Mouse (Mus musculus) frontal cortex, postnatal 10 days (tissue): Measurements from ENCODE around the gene Plod2.

Experiments used
- DNase-seq, 2 experiments: peaks; one replicate each; pipeline ENCODE4 v3.0.0; 2022; ENCODE audit warnings: low spot score in 2 of 2, mixed read lengths in 1 of 2

Plod2 gene

DNA sequence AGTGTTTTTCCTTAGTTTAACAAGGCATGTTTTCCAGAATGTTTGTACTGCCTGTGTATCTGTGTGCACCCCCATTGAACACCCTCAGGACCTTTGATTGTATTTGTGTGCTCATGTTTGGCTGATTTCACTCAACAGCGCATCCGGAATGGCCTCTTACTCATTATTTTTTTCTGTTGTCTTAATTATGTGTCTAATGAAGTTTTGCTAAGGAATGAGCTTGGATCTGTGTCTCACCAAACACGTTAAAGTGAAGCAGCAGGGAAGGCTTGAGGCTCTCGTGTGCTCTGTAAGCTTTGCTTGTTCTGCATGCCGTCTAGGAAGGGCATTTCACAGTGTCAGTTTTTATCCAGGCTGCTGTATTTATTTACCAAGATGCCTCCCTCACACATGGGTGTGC lies 59.5 kb downstream of the Plod2 start:
- DNase-seq: no peak

DNA sequence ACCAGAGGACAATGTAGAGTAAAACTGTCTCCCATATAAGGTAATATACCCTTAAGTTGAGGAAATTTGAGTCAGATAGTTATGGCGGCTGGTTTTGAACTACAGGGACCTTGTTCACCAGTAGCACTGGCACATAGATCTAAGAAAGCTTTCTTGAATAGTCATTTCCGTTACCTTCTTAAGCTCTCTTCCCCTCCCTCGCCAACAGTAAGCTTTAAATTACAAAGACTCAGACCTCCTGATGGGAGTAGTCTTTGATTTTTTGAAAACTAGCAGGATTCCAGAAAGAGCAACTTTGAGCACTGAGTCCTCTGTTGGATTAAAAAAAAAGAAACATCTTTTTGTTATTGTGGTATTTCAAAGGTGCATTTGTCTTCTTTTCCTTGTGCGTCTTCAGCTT lies 61.5 kb downstream of the Plod2 start:
- no peak for DNase-seq

DNA sequence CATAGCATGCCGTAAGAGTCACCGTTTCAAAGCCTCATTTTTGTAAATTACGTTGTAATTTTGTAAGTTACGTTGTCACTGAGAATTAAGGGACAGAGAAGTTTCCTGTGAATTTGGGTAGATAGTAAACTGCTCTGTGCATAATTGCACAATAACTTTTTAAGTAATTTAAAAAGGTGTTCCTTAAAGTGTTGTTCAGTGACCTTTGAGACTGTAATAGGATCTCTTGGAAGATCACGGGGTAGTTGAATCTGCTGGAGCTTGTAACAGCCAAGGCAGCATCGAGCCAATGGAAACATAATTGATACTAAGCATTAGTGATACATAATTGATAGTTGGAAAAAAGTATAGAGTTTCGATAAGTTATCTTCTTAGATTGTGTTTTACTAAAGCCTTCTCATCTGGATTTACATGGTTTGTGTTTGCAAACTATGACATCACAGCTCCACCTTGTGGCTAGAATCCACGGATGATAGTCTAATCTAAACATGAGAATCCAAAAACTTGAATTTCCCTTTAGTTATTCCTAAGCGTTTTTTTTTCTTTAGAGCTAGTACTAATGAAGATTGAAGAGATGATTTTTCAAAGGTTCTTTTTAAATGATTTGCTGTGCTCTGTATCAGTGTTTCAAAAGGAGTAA lies 68.7 kb downstream of the Plod2 start:
- DNase-seq: peak in 1 of 2 experiments; percentile 55

DNA sequence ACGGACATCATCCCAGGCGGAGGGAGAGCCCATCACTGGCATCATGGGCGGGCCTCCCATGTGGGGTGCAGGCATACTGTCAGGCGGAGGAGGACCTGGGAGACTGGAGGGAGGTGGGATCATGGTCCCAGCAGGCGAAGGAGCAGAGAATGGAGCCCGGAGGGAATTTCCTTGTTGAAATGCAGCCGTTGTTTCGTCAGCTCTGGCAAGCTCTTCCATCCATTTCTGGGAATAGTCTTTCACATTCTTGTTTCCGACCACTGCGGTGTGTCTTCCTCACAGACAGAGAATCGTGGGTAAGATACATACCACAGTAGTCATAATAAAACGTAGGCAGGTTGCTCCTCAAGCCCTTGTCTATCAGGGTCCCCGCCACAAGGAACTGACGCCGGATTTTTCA lies 70.6 kb downstream of the Plod2 start:
- DNase-seq: no peak

DNA sequence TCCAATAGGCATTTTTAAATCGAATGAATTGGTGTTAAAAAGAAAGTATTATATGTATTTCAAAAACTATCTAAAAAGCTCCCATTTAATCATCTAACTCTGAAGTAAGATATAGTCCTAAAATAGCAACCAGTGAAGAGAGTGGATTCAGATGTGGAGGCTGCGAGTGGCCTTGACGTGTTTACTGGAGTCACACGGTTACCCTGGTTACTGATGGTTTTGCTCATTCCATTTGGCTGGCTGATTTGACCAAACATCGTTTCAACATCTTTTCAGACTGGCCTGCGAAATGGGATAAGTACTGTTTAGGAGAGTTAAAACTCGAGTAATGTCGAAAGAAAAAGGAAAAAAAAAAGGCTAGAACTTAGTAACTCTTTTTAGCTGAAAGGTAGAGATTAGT lies 71.2 kb downstream of the Plod2 start:
- no peak for DNase-seq

DNA sequence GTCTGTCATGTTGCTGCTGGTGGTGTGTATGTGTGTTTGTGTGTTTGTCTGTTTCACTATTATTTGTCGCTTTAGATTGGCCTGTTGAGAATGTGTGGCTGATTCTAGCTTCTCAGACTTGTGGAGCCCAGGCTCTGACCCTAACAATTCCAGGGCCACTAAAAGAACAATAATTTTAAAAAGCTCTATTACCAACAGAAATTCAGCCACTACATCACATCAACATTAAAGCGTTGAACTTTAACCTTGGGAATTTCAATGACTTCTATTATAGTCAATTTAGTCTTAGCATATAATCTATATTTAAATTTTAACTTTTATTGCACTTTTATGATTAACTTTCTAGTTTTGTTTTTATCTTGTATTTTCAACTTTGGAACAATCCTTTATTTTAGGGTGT lies 74.4 kb downstream of the Plod2 start:
- no peak for DNase-seq

DNA sequence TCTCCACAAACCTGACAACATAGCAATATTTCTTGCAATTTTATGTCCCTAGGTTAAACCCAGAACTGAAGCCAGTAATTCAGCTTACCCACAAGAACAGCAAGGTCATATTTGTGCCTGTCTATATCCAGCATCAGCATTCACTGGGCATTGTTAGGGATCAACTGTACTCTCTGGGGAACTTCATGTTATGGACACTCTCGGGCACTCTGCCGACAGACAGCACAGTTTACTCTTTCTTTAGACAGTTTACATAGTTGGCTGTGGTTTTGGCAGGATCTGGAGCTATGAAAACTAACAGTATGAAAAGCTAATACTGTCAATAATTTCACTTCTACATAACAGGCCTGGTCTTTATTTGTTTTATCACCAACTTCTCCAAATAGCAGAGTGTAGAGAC lies 75.4 kb downstream of the Plod2 start:
- DNase-seq: no peak

DNA sequence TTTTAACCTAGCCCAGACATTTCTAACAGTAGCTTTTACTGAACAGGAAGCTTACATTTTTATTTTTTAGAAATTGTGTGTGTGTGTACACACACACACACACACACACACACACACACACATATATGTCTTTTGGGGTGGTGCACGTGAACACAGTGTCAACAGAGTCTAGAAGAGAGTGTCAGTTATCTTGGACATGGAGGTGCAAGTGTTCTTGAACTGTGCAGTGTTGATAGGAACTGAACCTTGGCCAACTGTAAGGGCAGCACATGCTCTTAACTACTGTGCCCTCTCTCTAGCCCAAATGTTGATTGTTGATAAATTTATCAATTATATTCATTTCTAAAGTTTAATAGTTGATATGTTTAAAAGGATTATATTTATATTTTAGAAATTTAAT lies 78.1 kb downstream of the Plod2 start:
- DNase-seq: no peak

DNA sequence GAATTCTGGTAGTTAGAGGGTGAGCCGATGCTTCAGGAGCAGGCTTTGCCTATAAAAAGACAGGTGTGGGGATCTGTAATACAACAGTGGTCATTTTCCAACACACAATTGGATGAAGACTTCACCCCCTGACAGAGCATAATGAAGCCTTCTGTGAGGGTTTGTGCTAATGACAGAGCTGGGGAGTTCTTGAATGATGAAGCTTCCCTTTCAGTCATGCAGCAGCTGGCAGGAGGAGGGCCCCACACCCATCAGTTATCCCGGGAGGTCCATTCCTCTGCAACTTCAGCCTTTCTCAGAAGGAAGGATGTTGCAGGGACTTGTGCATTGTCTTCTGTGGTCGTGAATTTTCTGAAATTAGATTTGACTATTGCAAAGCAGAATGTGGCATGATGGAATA lies 79.2 kb downstream of the Plod2 start:
- DNase-seq: no peak

DNA sequence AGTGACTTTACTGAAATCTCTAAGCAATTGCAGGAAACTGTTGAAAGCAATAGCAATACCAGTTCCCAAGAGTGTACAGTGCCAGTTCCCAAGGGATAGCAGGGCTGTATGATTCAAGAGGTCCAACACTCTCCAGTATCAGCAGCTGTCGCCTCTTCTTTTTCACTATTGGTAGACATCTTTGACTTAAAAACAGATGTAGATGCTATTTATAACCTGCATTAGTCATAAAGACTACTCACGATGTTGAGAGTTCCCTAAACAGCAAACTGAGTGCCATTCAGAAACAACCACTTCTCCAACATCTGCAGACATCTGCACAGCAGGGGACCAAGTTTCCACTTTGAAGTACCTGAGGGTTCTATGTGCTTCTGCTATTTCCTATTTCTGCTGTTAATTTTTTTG lies 79.9 kb downstream of the Plod2 start:
- DNase-seq: no peak

DNA sequence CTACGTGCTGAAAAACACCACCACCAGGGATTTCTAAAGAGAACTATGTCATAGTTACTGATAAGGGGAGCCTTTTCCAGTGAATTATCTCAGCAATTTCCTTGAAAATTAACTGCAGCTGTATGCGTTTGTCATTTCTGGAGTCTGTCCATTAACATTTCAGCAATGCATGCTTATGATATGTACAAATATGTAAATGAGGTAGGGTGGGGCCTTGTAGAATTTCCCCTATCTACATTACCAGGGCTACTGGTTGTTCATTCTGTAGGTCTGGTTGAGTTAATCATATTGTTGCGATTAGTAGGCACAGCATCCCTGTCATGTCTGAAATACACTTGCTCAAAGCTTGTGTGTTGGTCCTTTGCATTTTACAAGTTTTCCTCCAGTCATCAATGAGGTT lies 92.8 kb downstream of the Plod2 start:
- DNase-seq: no peak

DNA sequence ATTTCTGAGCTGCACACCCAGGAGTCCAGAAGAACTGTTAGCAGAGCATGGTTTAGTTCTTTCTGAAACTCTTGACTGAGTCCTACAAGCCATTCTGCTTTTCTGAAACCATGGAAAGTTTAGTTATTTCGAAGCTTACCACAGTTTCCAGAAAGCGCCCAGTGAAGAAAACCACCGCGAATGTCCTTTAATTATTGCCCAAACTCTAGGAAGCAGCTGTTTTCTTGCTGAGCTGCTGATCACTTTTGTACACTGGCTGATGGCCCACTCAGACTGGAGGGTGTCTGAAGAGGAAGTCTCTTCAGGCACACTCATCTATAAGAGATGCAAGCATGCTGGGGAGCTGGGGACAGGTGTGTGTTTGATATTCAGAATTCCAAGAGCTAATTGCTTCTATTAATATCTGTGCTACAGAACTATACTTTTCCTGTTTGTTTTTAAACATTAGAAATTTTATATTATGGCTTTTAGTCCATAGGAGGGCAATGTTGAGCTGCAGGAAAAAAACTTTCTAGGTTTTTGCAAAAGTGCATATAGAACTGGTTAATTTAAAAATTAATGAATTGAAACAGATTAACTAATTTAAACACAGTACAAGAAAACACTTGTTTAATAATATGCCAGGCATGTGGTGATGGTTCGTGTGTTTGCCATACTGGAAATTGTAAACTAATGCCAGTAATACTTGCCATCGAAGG lies 97.3 kb downstream of the Plod2 start:
- no peak for DNase-seq

DNA sequence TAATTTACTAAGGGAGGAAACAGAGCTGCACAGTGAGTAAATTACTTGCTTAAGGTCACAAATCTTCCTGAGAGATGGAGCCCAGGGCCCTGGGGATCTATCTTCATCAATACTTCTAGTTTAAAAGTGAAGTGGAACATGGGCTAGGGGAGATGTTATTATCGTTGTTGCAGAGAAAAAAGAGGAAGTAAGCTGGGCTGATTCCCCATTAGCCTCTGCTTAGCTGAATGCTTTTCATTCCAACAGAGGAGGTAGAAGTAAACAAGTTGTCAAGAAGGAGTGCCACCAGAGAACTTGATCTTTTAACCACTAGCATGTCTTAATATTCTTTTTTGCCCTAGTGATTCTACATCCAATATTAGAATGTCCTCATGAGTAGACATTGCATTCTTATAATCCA lies 99.7 kb downstream of the Plod2 start:
- DNase-seq: no peak
